Mouse (Mus musculus) embryonic facial prominence, embryonic 15.5 days (tissue): ENCODE measurements around the gene Flad1. TPM values are rescaled to one million over a fixed set of nuclear protein-coding genes. Genes with fewer than 3 reads are reported as not detected.
A peak's percentile ranks its signal among the peaks of the same experiment; 100 is the strongest.

Source experiments
- ATAC-seq: fragments of 200-750 bp; cut with Nextera tagmentation; 2 replicates; pipeline ENCODE4 v1.8.0; 2017; ENCODE audit warnings: low read depth, moderate TSS enrichment; ENCODE audit not compliant: insufficient number of reproducible peaks, low FRiP score, low TSS enrichment
- H3K27ac ChIP-seq: fragments of 300-500 bp; sonication (generic); replicated peaks from 2 replicates; pipeline ENCODE4 v1.5.1; 2015; ENCODE audit warnings: mild to moderate bottlenecking, inconsistent platforms
- H3K27me3 ChIP-seq: fragments of 300-500 bp; sonication (generic); 2 replicates; pipeline ENCODE4 v1.6.1; 2015; ENCODE audit warnings: inconsistent platforms
- H3K36me3 ChIP-seq: fragments of 300-500 bp; sonication (generic); 2 replicates; pipeline ENCODE4 v1.6.1; 2015; ENCODE audit warnings: mild to moderate bottlenecking, inconsistent platforms
- H3K4me1 ChIP-seq: fragments of 300-500 bp; sonication (generic); 2 replicates; pipeline ENCODE4 v1.6.1; 2015; ENCODE audit warnings: inconsistent platforms
- H3K4me2 ChIP-seq: fragments of 300-500 bp; sonication (generic); replicated peaks from 2 replicates; pipeline ENCODE4 v1.6.1; 2015; ENCODE audit warnings: mild to moderate bottlenecking, inconsistent platforms
- H3K4me3 ChIP-seq: fragments of 300-500 bp; sonication (generic); replicated peaks from 2 replicates; pipeline ENCODE4 v1.5.1; 2015; ENCODE audit warnings: mild to moderate bottlenecking, inconsistent platforms
- H3K9ac ChIP-seq: fragments of 300-500 bp; sonication (generic); 2 replicates; pipeline ENCODE4 v1.6.1; 2015; ENCODE audit warnings: inconsistent platforms
- H3K9me3 ChIP-seq: fragments of 300-500 bp; sonication (generic); replicated peaks from 2 replicates; pipeline ENCODE4 v1.6.1; 2016; ENCODE audit warnings: inconsistent platforms
- WGBS: fragments of 180-500 bp; shearing (Covaris S2); methylation state at CpG from one replicate; pipeline ENCODE4 v1.1.7; 2015; 5-methylcytosine and 5-hydroxymethylcytosine counted together
- polyA plus RNA-seq: library from polyadenylated mRNA; unstranded; fragments of >200 nt; fragmentation: Nextera tagmentation; extraction: Ambion mirVana; gene quantifications from 2 replicates; pipeline ENCODE4 v1.2.1, GENCODE M21; 2015

Gene Flad1
- 28.5 and 34.6 TPM in 2 replicates for polyA plus RNA-seq

GRCm38 (mm10) chr3:89411490-89412393 is at the start of gene Flad1:
Gene Flad1 (minus strand): TSS chr3:89411870.
- H3K4me2 ChIP-seq, result peak within 1 kb of the TSS; percentile 60
- 6% methylated on average over 28 of the region's 28 CpGs for WGBS

GRCm38 (mm10) chr3:89458965-89459807 is 47.5 kb upstream of the Flad1 start:
- Histone ChIP-seq H3K27me3 (no peaks in the 10 kb centered on the region), H3K9me3 (no peaks in the 10 kb centered on the region), H3K4me1 (peaks cover 19% of the 10 kb centered on the region), H3K4me3 (peak overlapping the region; percentile 66), H3K27ac (peak overlapping the region; percentile 82), H3K36me3 (no peaks in the 10 kb centered on the region), H3K9ac (peak overlapping the region; percentile 54), H3K4me2 (peak overlapping the region; percentile 59)
- peak; percentile 87 for ATAC-seq
- under 1% methylated on average over 36 of the region's 36 CpGs for WGBS

More at GRCm38 (mm10) chr3:89411490-89412393, at the start of gene Flad1:
- Histone ChIP-seq H3K27me3 (no peaks in the 10 kb centered on the region), H3K36me3 (peaks cover 51% of the 10 kb centered on the region), H3K9me3 (no peaks in the 10 kb centered on the region), H3K27ac (0 out of 2 replicates have a peak within 1 kb of the TSS, but pooled peaks have one; percentile 29), H3K4me1 (peaks cover 11% of the 10 kb centered on the region), H3K4me3 (peak within 1 kb of the TSS; percentile 54), H3K9ac (peak within 1 kb of the TSS; percentile 21; the same call in 1 of the 2 replicates)
- ATAC-seq, result peak; percentile 99

GRCm38 (mm10) chr3:89458372-89458964 is 46.8 kb upstream of the Flad1 start:
- H3K4me1 ChIP-seq, result peaks cover 19% of the 10 kb centered on the region
- ATAC-seq, result no peak
- peak overlapping the region; percentile 66 for H3K4me3 ChIP-seq
- H3K9ac ChIP-seq, result no peak overlapping the region
- H3K4me2 ChIP-seq, result peak overlapping the region; percentile 59
- H3K27ac ChIP-seq, result peak overlapping the region; percentile 63; the same call in 1 of the 2 replicates
- no peaks in the 10 kb centered on the region for H3K27me3 ChIP-seq
- no peaks in the 10 kb centered on the region for H3K36me3 ChIP-seq
- WGBS, result 44% methylated on average over 13 of the region's 13 CpGs
- H3K9me3 ChIP-seq, result no peaks in the 10 kb centered on the region

- Histone ChIP-seq H3K36me3 (no peaks in the 10 kb centered on the region), H3K4me2 (no peak overlapping the region), H3K4me1 (peaks cover 19% of the 10 kb centered on the region), H3K27ac (no peak overlapping the region), H3K27me3 (no peaks in the 10 kb centered on the region), H3K9ac (no peak overlapping the region), H3K4me3 (no peak overlapping the region), H3K9me3 (no peaks in the 10 kb centered on the region)
- 30% methylated on average over 10 of the region's 10 CpGs for WGBS
- peak; percentile 35; the same call in 1 of the 2 replicates for ATAC-seq
Measured at GRCm38 (mm10) chr3:89456726-89457665, 45.3 kb upstream of the Flad1 start.

GRCm38 (mm10) chr3:89455786-89456285 is 44.2 kb upstream of the Flad1 start:
- 67% methylated on average over 1 of the region's 1 CpGs for WGBS
- Histone ChIP-seq H3K4me1 (peaks cover 19% of the 10 kb centered on the region), H3K36me3 (no peaks in the 10 kb centered on the region), H3K9me3 (no peaks in the 10 kb centered on the region), H3K4me2 (no peak overlapping the region), H3K27me3 (no peaks in the 10 kb centered on the region), H3K4me3 (no peak overlapping the region), H3K9ac (no peak overlapping the region), H3K27ac (no peak overlapping the region)
- no peak for ATAC-seq

GRCm38 (mm10) chr3:89454401-89455177 is 42.9 kb upstream of the Flad1 start, which contains the start of gene Pmvk:
Gene Pmvk (plus strand): TSS chr3:89454541.
- no peaks in the 10 kb centered on the region for H3K9me3 ChIP-seq
- no peak within 1 kb of the TSS for H3K4me2 ChIP-seq
- 57% methylated on average over 10 of the region's 10 CpGs for WGBS
- no peaks in the 10 kb centered on the region for H3K27me3 ChIP-seq
- H3K4me3 ChIP-seq, result no peak within 1 kb of the TSS
- no peak for ATAC-seq
- peaks cover 16% of the 10 kb centered on the region for H3K4me1 ChIP-seq
- H3K9ac ChIP-seq, result no peak within 1 kb of the TSS
- no peaks in the 10 kb centered on the region for H3K36me3 ChIP-seq
- no peak within 1 kb of the TSS for H3K27ac ChIP-seq

GRCm38 (mm10) chr3:89451916-89452315 is 40.2 kb upstream of the Flad1 start:
- no peak overlapping the region for H3K4me2 ChIP-seq
- no peak overlapping the region for H3K27ac ChIP-seq
- peaks cover 13% of the 10 kb centered on the region for H3K4me1 ChIP-seq
- no peak overlapping the region for H3K9ac ChIP-seq
- H3K4me3 ChIP-seq, result no peak overlapping the region
- no peaks in the 10 kb centered on the region for H3K9me3 ChIP-seq
- H3K27me3 ChIP-seq, result no peaks in the 10 kb centered on the region
- peaks cover 5% of the 10 kb centered on the region; the same call in 1 of the 2 replicates for H3K36me3 ChIP-seq
- ATAC-seq, result no peak
- 86% methylated on average over 1 of the region's 1 CpGs for WGBS

- ATAC-seq, result peak; percentile 56; the same call in 1 of the 2 replicates
- WGBS, result 48% methylated on average over 7 of the region's 7 CpGs
- H3K27ac ChIP-seq, result no peak overlapping the region
- H3K9me3 ChIP-seq, result no peaks in the 10 kb centered on the region
- H3K9ac ChIP-seq, result no peak overlapping the region
- H3K36me3 ChIP-seq, result peaks cover 22% of the 10 kb centered on the region
- H3K4me2 ChIP-seq, result no peak overlapping the region
- no peak overlapping the region for H3K4me3 ChIP-seq
- H3K4me1 ChIP-seq, result peaks cover 11% of the 10 kb centered on the region
- H3K27me3 ChIP-seq, result no peaks in the 10 kb centered on the region
Measured at GRCm38 (mm10) chr3:89449541-89449940, 37.9 kb upstream of the Flad1 start.

GRCm38 (mm10) chr3:89448720-89449537 is 37.3 kb upstream of the Flad1 start:
- peaks cover 28% of the 10 kb centered on the region for H3K36me3 ChIP-seq
- peak; percentile 24; the same call in 1 of the 2 replicates for ATAC-seq
- H3K4me3 ChIP-seq, result no peak overlapping the region
- H3K4me2 ChIP-seq, result no peak overlapping the region
- WGBS, result 53% methylated on average over 13 of the region's 13 CpGs
- H3K27me3 ChIP-seq, result no peaks in the 10 kb centered on the region
- H3K9ac ChIP-seq, result no peak overlapping the region
- H3K27ac ChIP-seq, result no peak overlapping the region; the same call in 1 of the 2 replicates
- peaks cover 11% of the 10 kb centered on the region for H3K4me1 ChIP-seq
- H3K9me3 ChIP-seq, result no peaks in the 10 kb centered on the region
